ENCODE assay signal across 8 mouse cellular contexts in the genomic region with DNA sequence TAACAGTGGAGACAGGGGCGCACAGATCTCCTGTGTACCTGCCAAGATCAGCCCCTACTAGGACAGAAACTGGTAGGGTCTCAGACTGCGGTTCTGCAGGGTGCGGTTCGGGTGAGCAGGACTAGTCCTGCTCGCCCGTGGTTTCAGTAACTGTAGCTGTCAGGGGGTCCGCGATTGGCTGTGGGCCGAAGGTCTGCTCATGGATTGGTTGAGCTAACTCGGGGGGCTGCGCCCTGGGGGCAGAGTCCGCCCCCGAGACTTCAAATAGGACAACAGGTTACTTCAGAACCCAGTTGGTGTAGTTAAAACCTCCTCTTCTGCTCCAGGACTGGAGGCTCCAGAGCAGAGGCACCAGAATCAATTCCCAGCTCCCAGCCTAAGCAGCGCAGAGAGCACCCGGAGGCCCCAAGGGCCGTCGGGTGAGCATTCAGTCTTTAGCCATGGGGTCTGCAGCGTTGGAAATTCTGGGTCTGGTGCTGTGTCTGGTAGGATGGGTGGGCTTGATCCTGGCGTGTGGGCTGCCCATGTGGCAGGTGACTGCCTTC. TPM values are rescaled to one million over a fixed set of nuclear protein-coding genes. Genes with fewer than 3 reads are reported as not detected.
DNase-seq lines count a peak whose midpoint lies in the region; ATAC-seq and TF ChIP-seq lines count a peak whose summit lies in the region.

Gene Cldn5 (plus strand): TSS at position 292 of the 545 bp plus-strand sequence.

- DNase-seq in spleen, adult 2 months (ENCODE audit: low read depth in 1 of 2, low spot score in 2 of 2), result no peak
- no peak for DNase-seq in spleen, postnatal 10 days (ENCODE audit: low spot score in 2 of 2)
- DNase-seq in forebrain, embryonic 11.5 days (ENCODE audit: low spot score), result no peak
- DNase-seq in heart, postnatal 25 days (ENCODE audit: low spot score), result peak; percentile 58
- no peak for DNase-seq in layer of hippocampus, postnatal 36 days
- DNase-seq in lung, postnatal 25 days (ENCODE audit: low spot score), result peak; percentile 89

- peak within 1 kb of the TSS; percentile 54 for H3K4me2 ChIP-seq in forebrain, embryonic 11.5 days (ENCODE audit: low read depth, low read length, severe bottlenecking)

- H3K4me3 ChIP-seq in spleen, adult 2 months (ENCODE audit: extremely low read depth, insufficient read depth, insufficient read length), result peak within 1 kb of the TSS; percentile 6; the same call in 1 of the 2 replicates
- H3K4me3 ChIP-seq in forebrain, embryonic 11.5 days (ENCODE audit: low read depth, low read length), result peak within 1 kb of the TSS; percentile 34

- H3K4me1 ChIP-seq in spleen, adult 2 months (ENCODE audit: control insufficient read depth, insufficient read depth, insufficient read length), result no peaks in the 10 kb centered on the region
- peaks cover 9% of the 10 kb centered on the region; the same call in 1 of the 2 replicates for H3K4me1 ChIP-seq in forebrain, embryonic 11.5 days (replicated peaks; ENCODE audit: control insufficient read depth, insufficient read depth, low read length)

- ATAC-seq in forebrain, embryonic 11.5 days (replicated peaks; ENCODE audit: low FRiP score), result peak; percentile 34; the same call in 1 of the 2 replicates
- ATAC-seq in CD4-positive, CD25-positive, alpha-beta regulatory T cell, adult 4 months, result no peak
- no peak for ATAC-seq in megakaryocyte progenitor cell, adult 5-6 weeks (replicated peaks; ENCODE audit: poor library complexity)

- H3K36me3 ChIP-seq in spleen, adult 2 months (ENCODE audit: control insufficient read depth, insufficient read depth, low read length), result no peaks in the 10 kb centered on the region
- peaks cover 3% of the 10 kb centered on the region; the same call in 1 of the 2 replicates for H3K36me3 ChIP-seq in forebrain, embryonic 11.5 days (ENCODE audit: control insufficient read depth, insufficient read depth, low read length)

- TF ChIP-seq POLR2A in spleen, adult 2 months (IDR thresholded peaks at IDR 0.05; ENCODE audit: low read depth, low read length), result no peak

- no peaks in the 10 kb centered on the region for H3K9me3 ChIP-seq in forebrain, embryonic 11.5 days (ENCODE audit: control insufficient read depth, low read length)

- peak within 1 kb of the TSS; percentile 32 for H3K9ac ChIP-seq in forebrain, embryonic 11.5 days (ENCODE audit: low read length)

- peaks cover 7% of the 10 kb centered on the region; the same call in 1 of the 2 replicates for H3K27me3 ChIP-seq in spleen, adult 2 months (ENCODE audit: control insufficient read depth, insufficient read depth, low read length)
- H3K27me3 ChIP-seq in forebrain, embryonic 11.5 days (ENCODE audit: control insufficient read depth, insufficient read depth, low read length), result peaks cover 37% of the 10 kb centered on the region

- WGBS in spleen, adult 2 months, result 22% methylated on average over 19 of the region's 19 CpGs
- WGBS in forebrain, embryonic 11.5 days, result 6% methylated on average over 19 of the region's 19 CpGs

- H3K27ac ChIP-seq in spleen, adult 2 months (ENCODE audit: insufficient read depth, low read length), result peak within 1 kb of the TSS; percentile 39; the same call in 1 of the 2 replicates
- H3K27ac ChIP-seq in forebrain, embryonic 11.5 days (ENCODE audit: low read depth, low read length), result peak within 1 kb of the TSS; percentile 25; the same call in 1 of the 2 replicates

- intact Hi-C loops in heart, postnatal 25 days (cut with DNase I), result loop anchor here (5.0 kb wide), 2 partner anchors 44 to 74 kb away; no protein-coding TSS in a partner anchor

- TF ChIP-seq CTCF in spleen, adult 2 months (IDR thresholded peaks at IDR 0.05; ENCODE audit: extremely low read depth, insufficient read depth, insufficient read length, insufficient replicate concordance), result no peak

RNA-seq across cellular contexts. Expression of gene Cldn5, which starts in this region (rescaled TPM):
- 59.4 and 69.5 TPM in 2 replicates for polyA plus RNA-seq in spleen, adult 2 months (2012; rRNA removed)
- polyA plus RNA-seq in forebrain, embryonic 11.5 days (2014; fragmentation: Nextera tagmentation; extraction: Ambion mirVana), result 21.1 and 25.8 TPM in 2 replicates
- 10 to 100 TPM; 26.9 to 34.2 TPM for total RNA-seq in heart, postnatal 25 days (2021)
- 10 to 100 TPM; 42.0 to 47.4 TPM for total RNA-seq in layer of hippocampus, postnatal 36 days (2021)
- not detected for polyA plus RNA-seq in CD4-positive, CD25-positive, alpha-beta regulatory T cell, adult 4 months (2017; shearing (Covaris generic))
- total RNA-seq in megakaryocyte progenitor cell, adult 5-6 weeks (2015), result not detected in 2 replicates
- not detected in 2 replicates for total RNA-seq in megakaryocyte progenitor cell, adult 5-6 weeks (2017)

Comparison
In these comparisons a context has a peak if more than half of its experiments do, and no peak if none do; other contexts are left out.
1. RNA of gene Cldn5 (total RNA-seq): 42.0 to 47.4 TPM in layer of hippocampus, postnatal 36 days and 26.9 to 34.2 TPM in heart, postnatal 25 days; not detected in megakaryocyte progenitor cell, adult 5-6 weeks; every median in the first group is over 10 times any median in the second.
2. RNA of gene Cldn5 (polyA plus RNA-seq): 59.4 to 69.5 TPM in spleen, adult 2 months and 21.1 to 25.8 TPM in forebrain, embryonic 11.5 days; not detected in CD4-positive, CD25-positive, alpha-beta regulatory T cell, adult 4 months; every median in the first group is over 10 times any median in the second.
3. DNase-seq: peak in heart, postnatal 25 days (single experiment) and lung, postnatal 25 days (single experiment); none in spleen, adult 2 months (0 of 2), spleen, postnatal 10 days (0 of 2), forebrain, embryonic 11.5 days (single experiment) and layer of hippocampus, postnatal 36 days (0 of 2).